Mouse (Mus musculus) embryonic fibroblast, embryonic 13.5 days (primary cell): ENCODE results near the gene Sdk2.

ENCODE experiments used
- CTCF ChIP-seq: IDR thresholded peaks from 2 replicates; pipeline ENCODE4 v1.5.1; 2011; ENCODE audit warnings: mild to moderate bottlenecking, control low read depth, low read length, moderate library complexity, borderline replicate concordance; ENCODE audit not compliant: insufficient read depth
- POLR2A ChIP-seq: IDR thresholded peaks from 2 replicates; pipeline ENCODE4 v1.6.1; 2011; ENCODE audit warnings: low read depth, mild to moderate bottlenecking, control low read depth, low read length, moderate library complexity

GRCm38 (mm10) chr11:114025056-114025455 is 41.8 kb downstream of the Sdk2 start:
- TF ChIP-seq CTCF: no peak
- no peak for TF ChIP-seq POLR2A
